Mouse (Mus musculus) left cerebral cortex, postnatal 10 days (tissue): Measurements from ENCODE around the gene Unc5b. TPM values are rescaled to one million over a fixed set of nuclear protein-coding genes. Genes with fewer than 3 reads are reported as not detected.
A peak's percentile ranks its signal among the peaks of the same experiment; 100 is the strongest.
"Not testable (repeated sequence)": the region's sequence is repeated elsewhere in the genome, so short reads cannot be mapped to it uniquely, and the experiment has no call there.

Experiments used
- DNase-seq, 2 experiments: peaks; one replicate each; pipeline ENCODE4 v3.0.0; 2021 to 2022; ENCODE audit warnings: low spot score in 2 of 2, mixed read lengths in 1 of 2; ENCODE audit errors: extremely low spot score in 1 of 2
- intact Hi-C: fragments of 180-260 bp; cut with DNase I; formaldehyde crosslinking; loops from one replicate; pipeline ENCODE4 v1.15.1; 2025
- total RNA-seq, 2 experiments: library from RNA; stranded (reverse); gene quantifications; 2 replicates each; pipeline ENCODE4 v1.2.3; 2021

Gene Unc5b
- total RNA-seq = 1 to 10 TPM; 7.6 to 8.3 TPM

- intact Hi-C loops = no loop called here
These were observed at the start of gene Unc5b for GRCm38 (mm10) chr10:60831379-60831778. Gene Unc5b, minus strand, starts transcription at chr10:60831581.

GRCm38 (mm10) chr10:60879817-60880216, 48.4 kb upstream of the Unc5b start:
- no peak for DNase-seq
- intact Hi-C loops = no loop called here

More at GRCm38 (mm10) chr10:60831379-60831778, at the start of gene Unc5b:
- peak; percentile 70 to 92 for DNase-seq

GRCm38 (mm10) chr10:60877075-60877474, 45.7 kb upstream of the Unc5b start:
- intact Hi-C loops = no loop called here
- no peak for DNase-seq

GRCm38 (mm10) chr10:60875011-60875410, 43.6 kb upstream of the Unc5b start:
- DNase-seq = no peak
- intact Hi-C loops = no loop called here

GRCm38 (mm10) chr10:60863318-60863717, 31.9 kb upstream of the Unc5b start:
- intact Hi-C loops = no loop called here
- DNase-seq = no peak

GRCm38 (mm10) chr10:60862477-60863293, 31.3 kb upstream of the Unc5b start:
- DNase-seq = peak in 1 of 2 experiments; percentile 8
- intact Hi-C loops = no loop called here

GRCm38 (mm10) chr10:60845271-60845670, 13.9 kb upstream of the Unc5b start:
- DNase-seq, intact Hi-C loops: not testable (repeated sequence)

- intact Hi-C loops = no loop called here
- DNase-seq = no peak
These were observed 7.4 kb upstream of the Unc5b start for GRCm38 (mm10) chr10:60838816-60839215.

GRCm38 (mm10) chr10:60834949-60835348, 3.6 kb upstream of the Unc5b start:
- intact Hi-C loops = loop anchor here (2.0 kb wide), 1 partner anchor 218 kb away; no protein-coding TSS in a partner anchor
- DNase-seq = peak; percentile 40 to 77

- intact Hi-C loops = no loop called here
- no peak for DNase-seq
These were observed 1.3 kb upstream of the Unc5b start for GRCm38 (mm10) chr10:60832664-60833173.

GRCm38 (mm10) chr10:60830556-60831350, 628 bp downstream of the Unc5b start:
- no peak for DNase-seq
- intact Hi-C loops = no loop called here

- intact Hi-C loops = loop anchor here (5.0 kb wide), 1 partner anchor 53 kb away; no protein-coding TSS in a partner anchor
- no peak for DNase-seq
These were observed 1.4 kb downstream of the Unc5b start for GRCm38 (mm10) chr10:60830000-60830399.

- no peak for DNase-seq
- intact Hi-C loops = loop anchor here (5.0 kb wide), 1 partner anchor 52 kb away; no protein-coding TSS in a partner anchor
These were observed 2.3 kb downstream of the Unc5b start for GRCm38 (mm10) chr10:60829071-60829470.

- DNase-seq = no peak
- intact Hi-C loops = loop anchor here (5.0 kb wide), 1 partner anchor 51 kb away; no protein-coding TSS in a partner anchor
These were observed 3.3 kb downstream of the Unc5b start for GRCm38 (mm10) chr10:60827901-60828670.

GRCm38 (mm10) chr10:60827266-60827665, 4.1 kb downstream of the Unc5b start:
- intact Hi-C loops = loop anchor here (5.0 kb wide), 1 partner anchor 50 kb away; no protein-coding TSS in a partner anchor
- DNase-seq = peak; percentile 38 to 64

- intact Hi-C loops = loop anchor here (5.0 kb wide), 1 partner anchor 49 kb away; no protein-coding TSS in a partner anchor
- peak; percentile 37 to 74 for DNase-seq
These were observed 4.7 kb downstream of the Unc5b start for GRCm38 (mm10) chr10:60826461-60827237.

GRCm38 (mm10) chr10:60825955-60826354, 5.4 kb downstream of the Unc5b start:
- no peak for DNase-seq
- intact Hi-C loops = loop anchor here (5.0 kb wide), 1 partner anchor 49 kb away; no protein-coding TSS in a partner anchor

GRCm38 (mm10) chr10:60823744-60824143, 7.6 kb downstream of the Unc5b start:
- intact Hi-C loops = no loop called here
- DNase-seq = no peak
